Mouse (Mus musculus) cerebellum, adult 2 months (tissue): ENCODE data around the gene Adgre1.

Source experiments
- CTCF ChIP-seq: fragments of 200-500 bp; IDR thresholded peaks from 2 replicates; pipeline ENCODE4 v1.5.1; 2011; ENCODE audit warnings: low read depth, mild to moderate bottlenecking, control low read depth, low read length, moderate library complexity, borderline replicate concordance; ENCODE audit not compliant: insufficient read depth
- POLR2A ChIP-seq: fragments of 200-500 bp; IDR thresholded peaks from 2 replicates; pipeline ENCODE4 v1.6.1; 2011; ENCODE audit warnings: low read length, control low read depth, borderline replicate concordance; ENCODE audit not compliant: insufficient read depth

- TF ChIP-seq CTCF, result peak; percentile 87
- no peak for TF ChIP-seq POLR2A
These were observed 23.7 kb upstream of the Adgre1 start for GRCm38 (mm10) chr17:57334761-57335150.
